Mouse (Mus musculus) T-helper 2 cell (primary cell): ENCODE data around the gene Dbp.
"Not testable (repeated sequence)": the region's sequence is repeated elsewhere in the genome, so short reads cannot be mapped to it uniquely, and the experiment has no call there.

ENCODE experiments used
- in situ Hi-C: fragments of 300-600 bp; cut with MboI, MseI; formaldehyde crosslinking; loops from one replicate; pipeline ENCODE4 v1.15.1; 2025; ENCODE audit warnings: high pct_unique_total_duplicates

Dbp gene

DNA sequence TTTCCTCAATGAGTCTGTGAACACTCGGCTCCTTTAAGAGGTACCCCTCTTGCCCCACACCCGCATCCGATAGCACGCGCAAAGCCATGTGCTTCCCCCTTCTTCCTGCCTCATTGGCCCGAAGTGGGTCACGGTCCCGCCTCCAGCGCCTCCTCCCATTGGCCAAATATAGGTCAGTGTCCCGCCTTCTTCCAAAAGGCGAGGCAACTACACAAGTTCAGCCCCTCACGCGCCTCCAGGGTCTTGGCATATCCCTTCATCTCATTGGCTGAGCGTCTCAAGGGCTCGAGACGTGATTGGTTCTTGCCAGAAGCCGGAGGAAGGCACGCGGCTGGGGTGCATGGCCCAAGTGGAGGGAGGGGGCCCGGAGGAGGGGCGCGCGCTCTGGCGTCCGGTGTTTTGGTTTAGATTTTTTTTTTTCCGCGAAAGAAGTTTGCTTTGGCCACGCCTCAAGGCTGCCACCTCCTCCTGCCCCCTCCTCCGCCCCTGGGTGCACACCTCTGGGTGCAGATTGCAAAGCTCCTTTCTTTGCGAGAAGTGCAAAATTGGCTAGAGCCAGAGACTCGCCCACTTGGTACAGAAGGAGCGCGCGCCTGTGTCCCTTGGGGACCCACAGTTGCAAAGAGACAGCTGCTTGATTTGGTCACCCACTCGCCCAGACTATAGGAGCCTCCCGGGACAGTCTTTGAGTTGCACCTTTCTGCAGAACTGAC lies at the start of gene Dbp:
TSS of gene Dbp (plus strand) at position 359 of the 713 bp plus-strand sequence.
- in situ Hi-C loops, result no loop called here

DNA sequence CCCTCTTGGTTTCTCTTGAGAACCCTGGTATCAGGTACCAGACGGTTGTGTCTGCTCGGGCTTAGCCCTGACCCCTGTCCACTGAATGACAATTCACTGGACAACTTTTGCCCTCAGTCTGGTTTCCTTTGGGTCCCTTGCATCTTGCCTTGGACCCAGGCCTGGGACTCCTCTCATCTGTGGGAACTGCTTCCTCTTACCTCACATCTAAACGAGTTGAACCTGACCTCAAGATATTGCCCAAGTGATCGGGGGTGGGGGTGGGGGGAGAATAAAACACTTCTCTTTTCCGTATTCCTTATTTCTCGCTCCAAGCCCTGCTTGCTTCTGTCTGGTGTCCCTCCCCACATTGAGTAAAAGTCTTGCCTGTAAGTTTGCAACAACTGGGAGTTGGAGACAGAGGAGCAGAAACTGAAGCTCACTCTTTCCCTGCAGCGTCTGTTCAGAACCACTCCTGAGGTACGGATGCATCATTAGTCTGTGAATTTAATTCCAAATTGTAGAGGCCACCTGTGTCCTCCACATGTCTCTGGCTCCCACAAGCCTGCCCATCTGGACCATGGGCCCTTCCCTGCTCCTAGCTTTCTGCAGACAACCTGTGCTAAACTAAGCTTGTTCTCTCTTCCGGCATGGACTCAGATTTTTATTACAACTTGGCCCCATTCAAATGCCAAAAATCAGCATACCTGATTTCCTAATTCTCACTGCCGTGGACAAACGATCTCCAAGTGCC lies 44.0 kb upstream of the Dbp start:
- in situ Hi-C loops, result no loop called here

DNA sequence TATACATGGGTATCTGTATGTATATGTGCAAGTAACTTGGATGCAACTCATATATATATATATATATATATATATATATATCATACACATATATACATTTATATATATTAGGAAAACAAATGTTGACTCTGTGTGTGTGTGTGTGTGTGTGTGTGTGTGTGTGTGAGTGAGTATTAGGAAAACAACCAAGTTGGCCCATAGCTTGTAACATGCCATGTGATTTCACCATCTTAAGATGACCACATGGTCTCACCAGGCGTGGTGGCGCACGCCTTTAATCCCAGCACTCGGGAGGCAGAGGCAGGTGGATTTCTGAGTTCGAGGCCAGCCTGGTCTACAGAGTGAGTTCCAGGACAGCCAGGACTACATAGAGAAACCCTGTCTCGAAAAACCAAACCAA lies 43.2 kb upstream of the Dbp start:
- in situ Hi-C loops, result not testable (repeated sequence)

DNA sequence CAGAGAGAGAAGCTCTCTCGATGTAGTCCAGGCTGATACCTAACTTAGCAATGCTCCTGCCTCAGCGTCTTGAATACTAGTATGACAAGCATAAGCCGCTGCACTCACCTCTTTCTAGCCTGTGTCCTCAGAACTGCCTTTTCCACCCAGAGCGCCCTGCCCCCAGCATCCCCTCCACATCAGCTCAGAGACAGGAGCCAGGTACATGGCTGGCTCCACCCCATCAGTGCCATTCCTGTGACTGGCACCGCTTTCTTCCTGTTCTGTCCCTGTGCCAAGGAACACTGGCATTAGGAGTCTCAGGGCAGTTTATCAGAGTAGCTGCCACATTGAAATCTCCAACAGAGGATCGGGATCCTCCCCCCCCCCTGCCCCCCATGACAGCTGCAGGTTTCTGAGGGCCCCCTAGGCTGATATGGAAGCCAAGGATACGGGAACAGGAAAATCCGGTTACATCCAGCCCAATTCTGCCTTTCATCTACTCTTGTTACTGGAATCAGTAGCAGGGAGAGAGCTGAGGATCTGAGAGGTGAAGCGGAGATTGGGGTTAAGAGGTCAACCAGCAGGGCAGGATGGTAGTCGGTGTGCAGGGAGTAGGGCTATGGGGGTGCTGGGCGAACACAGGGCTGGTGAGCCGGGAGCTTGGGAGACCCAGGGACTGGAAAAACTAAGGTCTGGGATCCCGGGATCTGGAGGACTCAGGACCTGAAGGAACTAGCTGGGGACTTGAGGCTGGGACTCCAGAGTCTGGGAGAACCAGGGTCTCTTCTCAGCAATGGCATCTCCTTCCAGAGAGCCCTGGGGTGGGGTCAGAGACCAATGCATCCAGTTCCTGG lies 39.4 kb upstream of the Dbp start:
- in situ Hi-C loops, result no loop called here

DNA sequence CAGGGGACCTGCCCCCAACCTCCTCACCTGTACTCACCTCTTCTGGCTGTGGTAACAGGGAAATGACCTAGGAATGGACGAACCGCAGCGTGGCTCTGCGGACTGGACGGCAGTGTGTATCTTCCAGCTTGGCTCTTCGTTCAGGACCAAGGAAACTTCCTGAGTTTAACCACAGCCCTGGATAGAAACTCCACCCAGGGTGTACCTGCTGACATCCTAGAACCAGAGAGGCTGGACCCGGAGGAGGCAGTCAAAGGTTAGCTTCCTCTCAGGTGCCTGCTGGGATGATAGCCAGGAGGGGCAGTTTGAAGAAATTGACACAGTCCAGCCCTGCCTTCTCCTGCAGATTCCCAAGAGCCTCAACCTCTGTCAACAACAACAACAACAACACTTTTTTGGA lies 38.7 kb upstream of the Dbp start, which contains the start of gene Fut2:
TSS of gene Fut2 (minus strand) at position 234 of the 400 bp plus-strand sequence.
- in situ Hi-C loops, result no loop called here

DNA sequence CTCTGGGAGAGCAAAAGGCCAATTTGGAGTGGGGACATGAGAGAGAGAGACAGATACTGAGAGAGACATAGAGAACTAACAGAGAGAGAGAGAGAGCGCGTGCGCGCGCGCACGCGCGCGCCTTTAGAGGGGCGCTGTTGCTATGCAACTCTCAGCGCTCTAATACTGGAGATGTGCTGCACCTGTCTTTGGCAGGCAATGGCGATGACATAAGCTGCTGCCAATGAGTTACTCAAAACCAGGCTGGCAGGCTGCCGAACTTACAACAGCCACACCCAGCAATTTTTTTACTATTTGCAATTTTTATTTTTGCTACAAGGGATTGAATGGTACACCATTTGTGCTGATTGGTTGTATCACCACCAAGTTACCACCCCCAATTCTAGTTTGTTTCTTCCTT lies 37.1 kb upstream of the Dbp start:
- in situ Hi-C loops, result no loop called here

DNA sequence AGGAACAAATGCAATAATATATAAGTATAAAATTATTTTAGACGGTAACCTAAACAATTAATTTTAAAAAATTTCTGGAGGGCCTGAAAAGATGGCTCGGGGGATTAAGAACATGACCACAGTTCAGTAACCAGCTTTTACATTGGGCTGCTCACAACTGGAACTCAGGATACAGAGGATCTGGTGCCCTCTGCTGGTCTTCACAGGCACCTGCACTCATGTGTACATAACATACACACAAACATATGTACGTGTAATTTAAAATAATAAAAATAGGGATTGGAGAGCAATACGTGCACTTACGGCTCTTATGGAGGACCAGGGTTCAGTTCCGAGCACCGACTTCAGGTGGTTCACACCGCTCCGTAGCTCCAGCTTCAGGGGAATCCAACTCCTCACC lies 36.0 kb upstream of the Dbp start:
- in situ Hi-C loops, result no loop called here

DNA sequence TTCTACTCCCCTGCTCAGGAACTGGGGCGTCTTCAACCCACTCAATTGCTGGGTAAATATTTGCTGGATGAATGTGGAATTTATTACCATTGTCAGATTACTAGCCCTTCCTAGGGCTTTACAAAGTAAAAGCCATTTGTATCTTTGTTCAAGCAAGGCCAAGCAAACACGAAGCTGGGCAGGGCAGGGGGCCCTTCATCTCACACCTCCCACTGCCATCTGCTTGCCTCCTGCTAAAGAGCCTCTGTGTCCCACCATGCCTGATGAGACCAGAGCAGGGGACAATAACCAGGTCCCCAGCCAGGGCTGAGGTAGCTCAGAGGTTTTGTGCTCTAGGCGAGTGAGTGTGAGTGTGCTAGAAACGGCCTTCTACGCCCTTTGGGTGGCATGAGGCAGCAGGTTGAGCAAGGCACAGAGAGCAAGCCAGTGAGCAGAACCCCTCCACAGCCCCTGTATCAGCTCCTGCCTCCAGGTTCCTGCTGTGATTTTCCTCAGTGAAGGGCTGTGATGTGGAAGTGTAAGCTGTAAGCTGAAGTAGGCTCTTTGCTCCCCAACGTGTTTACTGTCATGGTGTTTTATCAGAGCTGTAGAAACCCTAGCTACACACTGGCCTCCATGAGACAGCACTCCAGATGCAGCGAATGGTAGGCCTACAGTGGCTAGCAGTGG lies 27.1 kb upstream of the Dbp start:
- in situ Hi-C loops, result no loop called here

DNA sequence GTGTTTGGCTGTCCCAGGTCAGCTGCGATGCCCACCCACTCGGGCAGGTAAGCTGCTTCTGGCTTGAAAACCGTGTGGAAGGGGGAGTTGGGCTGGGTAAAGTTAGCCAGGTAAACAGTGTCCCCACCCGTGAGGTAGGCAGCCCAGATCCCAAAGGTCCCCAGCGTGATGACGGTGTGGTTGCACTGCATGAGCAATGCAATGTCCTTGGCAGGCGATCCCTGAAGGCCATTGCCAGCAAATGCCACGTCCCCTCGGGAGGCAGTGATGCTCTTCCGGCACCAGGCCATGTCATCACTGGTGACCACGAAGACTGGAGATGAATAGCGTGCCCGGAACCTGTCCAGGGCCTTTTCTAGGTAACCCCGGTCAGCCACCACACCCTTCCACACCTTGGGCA lies 26.4 kb upstream of the Dbp start:
- in situ Hi-C loops, result no loop called here

DNA sequence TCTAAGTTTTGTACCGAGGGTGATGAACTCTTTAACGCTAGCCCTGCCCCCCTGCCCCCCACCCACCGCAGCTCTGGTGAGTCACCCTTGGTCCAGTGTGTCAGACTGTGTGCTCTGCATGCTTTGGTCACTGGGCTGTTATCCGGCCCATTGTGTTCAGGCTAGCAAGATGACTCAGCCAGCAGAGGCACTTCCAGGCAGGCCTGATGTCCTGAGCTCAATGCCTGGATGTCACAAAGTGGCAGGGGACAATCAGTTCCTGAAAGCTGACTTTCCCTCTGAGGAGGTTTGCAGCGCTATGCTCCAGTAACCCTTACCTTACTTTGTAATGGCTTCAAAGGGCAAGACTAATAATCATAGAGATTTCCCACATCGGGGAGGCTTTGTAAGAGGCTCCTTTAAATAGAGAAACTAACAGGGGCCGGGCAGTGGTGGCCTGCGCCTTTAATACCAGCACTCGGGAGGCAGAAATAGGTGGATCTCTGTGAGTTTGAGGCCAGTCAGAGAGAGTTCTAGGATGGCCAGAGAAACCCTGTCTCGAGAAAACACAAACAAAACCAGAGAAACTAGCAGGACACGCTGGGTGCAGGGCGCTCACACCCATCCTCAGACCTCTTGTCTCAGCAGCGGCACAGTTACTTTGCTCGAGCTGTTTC lies 24.8 kb upstream of the Dbp start:
- in situ Hi-C loops, result no loop called here

DNA sequence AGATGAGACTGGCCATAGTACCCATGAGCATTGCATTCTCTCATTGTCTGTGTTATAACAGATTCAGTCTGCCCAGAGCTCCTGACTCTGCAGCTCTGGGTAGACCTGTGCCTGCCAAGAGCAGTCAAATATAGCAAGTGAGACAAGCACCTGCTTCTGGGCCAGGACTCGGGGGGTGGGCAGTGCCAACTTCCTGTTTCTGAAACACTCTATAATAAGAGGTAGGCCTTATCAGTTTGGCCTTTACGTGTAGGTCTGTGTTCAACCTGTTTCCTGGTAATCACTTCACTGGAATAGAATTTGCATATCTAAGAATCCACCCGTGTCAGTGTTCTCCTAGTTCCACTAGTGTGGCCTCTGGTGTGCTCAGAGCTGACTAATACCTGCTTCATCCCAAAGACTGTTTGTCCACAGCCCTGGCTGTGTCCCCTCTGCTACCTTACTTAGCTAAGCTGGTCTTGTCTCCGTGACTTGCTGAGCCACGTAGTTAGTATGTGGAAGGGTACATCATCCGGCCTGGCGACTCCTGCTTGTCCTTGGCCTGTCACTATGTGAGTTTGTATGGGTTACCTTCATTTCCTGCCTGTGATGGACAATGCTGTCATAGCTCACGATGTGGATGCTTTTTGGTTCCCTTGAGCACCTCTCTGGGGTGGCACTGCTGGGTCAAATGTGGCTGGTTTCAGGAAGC lies 23.7 kb upstream of the Dbp start:
- in situ Hi-C loops, result no loop called here

DNA sequence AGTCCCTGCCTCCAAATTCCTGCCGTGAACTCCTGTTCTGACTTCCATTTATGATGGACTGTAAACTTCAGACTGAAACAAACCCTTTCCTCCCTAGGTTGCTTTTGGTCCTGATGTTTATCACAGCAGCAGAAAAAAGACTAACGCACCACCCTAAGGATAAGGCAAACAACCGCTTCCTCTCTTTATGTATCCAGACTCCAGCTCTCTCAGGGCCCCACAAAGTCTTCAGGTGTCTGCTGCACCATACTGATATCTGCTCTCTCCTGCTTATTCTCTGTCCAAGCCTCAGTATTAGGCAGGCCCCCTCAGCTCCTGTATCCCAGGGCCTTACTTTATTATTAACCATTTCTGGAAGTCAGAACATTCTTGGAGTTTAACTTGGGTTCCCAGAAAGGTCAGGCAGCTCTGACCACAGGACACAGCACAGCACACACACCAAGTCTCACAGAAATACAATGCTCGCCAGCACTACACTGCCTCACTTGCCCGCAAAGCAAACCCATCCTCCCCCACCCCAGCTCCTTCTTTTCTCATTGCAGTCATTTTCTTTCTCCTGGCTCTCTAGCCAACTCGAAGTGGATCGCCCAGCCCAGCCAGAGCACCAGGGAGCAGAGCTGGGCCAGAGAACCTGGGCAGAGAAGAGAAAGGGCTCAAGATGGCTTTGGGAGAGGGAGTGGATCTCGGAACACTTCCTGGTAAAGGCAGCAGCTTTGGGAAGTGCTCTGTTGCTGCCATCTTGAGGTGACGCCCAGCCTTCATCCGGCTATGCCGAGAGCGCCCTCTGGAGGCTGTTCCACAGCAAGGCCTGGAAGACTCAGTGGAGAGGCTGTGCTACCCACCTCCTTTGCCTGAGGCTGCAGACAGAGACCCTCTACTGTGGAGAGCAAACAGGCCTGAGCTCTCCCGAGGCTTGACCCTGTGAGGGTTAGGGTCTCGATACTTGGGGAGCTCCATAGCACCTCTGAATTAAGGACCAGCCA lies 22.5 kb upstream of the Dbp start:
- in situ Hi-C loops, result no loop called here

DNA sequence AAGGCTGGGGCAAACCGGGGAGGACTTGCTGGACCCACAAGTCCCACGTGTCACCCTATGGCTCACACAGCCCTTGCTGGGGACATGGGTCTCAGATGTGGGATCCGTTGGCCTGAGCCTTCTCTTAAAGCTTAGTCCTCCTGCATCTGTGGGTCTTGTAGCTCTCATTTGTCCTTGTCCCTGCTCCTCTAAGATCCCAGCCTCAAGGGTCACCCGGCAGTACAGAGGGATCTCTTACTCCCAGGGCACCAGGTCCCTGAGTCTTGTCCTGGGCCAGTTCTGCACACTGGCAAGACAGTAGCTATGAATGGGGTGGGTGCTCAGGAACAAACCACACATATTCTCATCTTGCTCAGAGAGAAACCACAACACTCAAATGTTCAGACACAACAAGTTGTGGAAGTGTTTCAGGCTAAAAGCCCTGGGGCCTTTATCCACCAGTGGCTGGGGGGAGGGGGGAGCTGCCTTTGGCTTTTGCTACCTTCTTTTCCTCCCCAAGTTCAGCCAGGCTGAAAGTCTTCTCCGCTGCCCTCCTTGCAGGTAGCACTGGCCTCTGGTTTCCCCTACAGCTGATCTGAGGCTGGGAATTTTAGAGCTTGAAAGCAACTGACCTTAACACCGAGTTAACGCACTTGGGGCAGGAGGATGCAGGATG lies 21.4 kb upstream of the Dbp start, which contains the start of gene Ntn5:
TSS of gene Ntn5 (plus strand) at position 627 of the 655 bp plus-strand sequence.
- in situ Hi-C loops, result no loop called here

DNA sequence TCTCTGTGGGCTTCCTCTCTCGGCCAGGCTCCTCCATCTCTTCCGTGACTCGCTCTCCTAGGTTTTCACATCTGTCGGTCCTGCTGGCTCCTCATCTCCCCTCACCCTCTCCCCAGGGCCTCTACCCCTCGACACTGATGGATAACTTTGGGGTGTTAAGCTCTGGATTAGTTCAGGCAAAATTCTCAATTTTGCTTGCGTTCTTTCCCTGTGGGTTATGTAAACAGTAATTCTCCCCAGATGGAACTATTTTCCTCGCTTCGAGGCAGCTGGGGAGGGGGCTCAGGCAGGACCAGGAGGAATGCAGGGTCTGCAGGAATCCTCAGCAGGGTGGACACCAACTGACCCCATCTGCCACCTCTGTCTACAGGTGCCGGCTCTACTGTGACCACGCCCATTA lies 19.1 kb upstream of the Dbp start:
- in situ Hi-C loops, result no loop called here

DNA sequence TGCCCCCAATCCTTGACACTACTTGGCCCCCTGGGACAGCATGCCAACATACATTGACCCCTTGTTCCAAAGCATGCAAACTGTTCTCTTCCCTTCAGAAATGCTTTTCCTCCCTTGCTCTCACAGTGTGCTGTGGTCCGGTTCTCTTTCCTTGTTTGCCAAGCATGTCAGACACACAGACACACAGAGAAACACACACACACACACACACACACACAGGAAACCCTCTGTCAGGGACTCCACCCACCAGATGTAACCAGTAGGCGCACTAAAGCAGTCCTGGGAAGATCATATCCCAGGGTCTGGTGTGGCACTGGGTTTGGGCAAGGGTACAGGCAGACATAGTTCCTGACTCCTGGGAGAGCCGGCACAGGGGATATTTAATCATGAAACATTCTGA lies 18.0 kb upstream of the Dbp start:
- in situ Hi-C loops, result no loop called here

DNA sequence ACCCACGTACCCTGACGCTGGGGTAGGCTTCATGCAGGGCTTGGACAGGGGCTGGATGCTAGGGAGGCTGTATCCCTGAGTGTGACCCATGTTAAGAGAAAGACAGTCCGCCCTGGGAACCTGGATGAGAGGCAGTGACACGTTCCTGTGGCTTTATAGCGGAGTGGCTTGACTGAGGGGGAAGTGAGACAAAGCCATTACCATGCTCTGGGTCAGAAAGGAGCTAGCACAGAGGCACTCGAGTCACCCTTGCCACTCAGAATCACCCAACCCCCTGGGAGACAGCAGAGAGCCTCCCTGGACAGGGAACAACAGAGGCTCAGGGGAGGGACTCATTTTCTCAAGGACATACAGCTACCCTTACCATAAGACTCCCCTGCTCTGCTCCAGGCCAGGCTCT lies 15.8 kb upstream of the Dbp start:
- in situ Hi-C loops, result no loop called here

DNA sequence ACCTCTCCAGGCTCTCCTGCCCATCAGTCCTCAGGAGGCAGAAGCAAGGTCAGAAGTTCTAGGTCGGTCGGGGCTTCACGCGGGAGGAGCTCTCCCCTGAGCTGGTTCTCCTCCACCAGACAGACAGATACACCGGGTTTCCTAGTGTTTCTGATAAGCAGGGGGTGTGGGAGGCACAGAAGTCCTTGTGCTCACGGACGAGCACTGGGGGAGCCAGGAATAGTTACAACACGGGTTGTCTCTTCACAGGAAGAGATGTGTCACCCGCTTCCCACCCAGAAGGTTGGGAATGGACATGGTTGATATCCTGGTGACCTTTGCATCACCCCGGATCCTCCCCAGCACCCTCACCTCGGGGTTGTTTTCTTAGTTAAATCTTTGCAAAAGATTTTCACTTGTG lies 15.1 kb upstream of the Dbp start:
- in situ Hi-C loops, result no loop called here

DNA sequence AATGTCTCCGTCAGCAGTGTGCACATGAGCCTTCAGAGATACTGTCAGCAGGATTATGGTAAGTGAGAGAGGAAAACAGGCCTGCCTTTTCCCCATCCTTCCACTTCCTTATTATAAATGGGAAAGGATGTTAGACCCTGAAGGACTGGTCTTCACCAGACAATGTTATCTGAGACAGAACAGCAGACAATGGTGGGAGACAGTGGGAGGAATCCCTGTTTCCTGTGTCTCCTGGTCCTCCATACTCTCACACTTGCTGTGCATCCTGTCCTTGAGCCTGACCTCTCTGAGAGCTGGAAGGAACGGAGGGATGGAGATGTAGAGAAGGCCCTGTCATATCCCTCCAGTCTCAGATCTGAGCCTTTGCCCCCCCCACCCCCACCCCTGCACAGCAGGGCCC lies 12.5 kb upstream of the Dbp start:
- in situ Hi-C loops, result no loop called here
